Mouse (Mus musculus) lung, adult 2 months (tissue): ENCODE data around the gene Itga7.

ENCODE experiments used
- CTCF ChIP-seq: fragments of 200-500 bp; IDR thresholded peaks from 2 replicates; pipeline ENCODE4 v1.5.1; 2011; ENCODE audit warnings: mild to moderate bottlenecking, low read length, control low read depth; ENCODE audit not compliant: insufficient read depth
- POLR2A ChIP-seq: fragments of 200-500 bp; IDR thresholded peaks from 2 replicates; pipeline ENCODE4 v1.6.1; 2011; ENCODE audit warnings: low read depth, mild to moderate bottlenecking, control low read depth, low read length, borderline replicate concordance; ENCODE audit errors: extremely low read depth

DNA sequence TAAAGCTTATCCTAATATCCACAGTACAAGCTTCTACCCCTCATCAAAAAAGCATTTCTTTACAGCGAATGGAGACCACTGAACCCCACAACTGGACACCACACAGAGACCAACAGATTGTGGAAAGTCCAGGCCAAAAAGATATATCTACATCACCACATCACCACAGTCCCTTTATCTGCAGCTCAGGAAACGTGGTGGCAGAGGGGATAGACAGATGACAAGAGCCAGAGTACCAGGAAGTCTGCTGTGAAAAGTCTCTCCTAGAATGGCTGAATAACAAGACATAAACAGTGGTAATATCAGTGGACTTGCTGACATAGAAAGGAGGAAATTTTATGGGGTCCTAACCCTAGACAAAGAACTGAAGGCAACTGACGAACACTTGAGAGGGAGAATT, 42.8 kb downstream of the Itga7 start:
- no peak for TF ChIP-seq CTCF
- no peak for TF ChIP-seq POLR2A
